Mouse (Mus musculus): Measurements from ENCODE around the gene Cyp2w1. TPM values are rescaled to one million over a fixed set of nuclear protein-coding genes. Genes with fewer than 3 reads are reported as not detected.

The Cyp2w1 gene
- polyA plus RNA-seq, 1 experiment from 2014 or later = not detected

GRCm38 (mm10) chr5:139397959-139398753, 45.7 kb downstream of the Cyp2w1 start:
- H3K27me3 ChIP-seq = no peaks in the 10 kb centered on the region
- POLR2A ChIA-PET = interaction anchor here (0.6 to 1.6 kb wide), 3 partner anchors 18 to 383 kb away, joined by 4 to 9 read pairs (median 4); partner anchors contain the start of gene Gpr146
- CTCF ChIA-PET = interaction anchor here (0.8 to 2.7 kb wide), 18 partner anchors 9 to 80 kb away, joined by 3 to 14 read pairs (median 6); partner anchors contain the start of genes 3110082I17Rik and Gper1
- ATAC-seq (peak; percentile 65), DNase-seq (ENCODE audit: low read depth, low spot score) (peak; percentile 65)
- in situ Hi-C loops (cut with MboI; ENCODE audit: low pct_unique_long_range_greater_than_20kb) = no loop called here
- no peak for TF ChIP-seq CTCF (IDR thresholded peaks at IDR 0.05)

- in situ Hi-C loops (cut with MboI; ENCODE audit: low pct_unique_long_range_greater_than_20kb) = no loop called here
- ATAC-seq = no peak
Measured at GRCm38 (mm10) chr5:139398786-139399185, 46.4 kb downstream of the Cyp2w1 start.

GRCm38 (mm10) chr5:139399991-139400390, 47.6 kb downstream of the Cyp2w1 start:
- ATAC-seq (peak; percentile 65), DNase-seq (ENCODE audit: low read depth, low spot score) (no peak)
- in situ Hi-C loops (cut with MboI; ENCODE audit: low pct_unique_long_range_greater_than_20kb) = loop anchor here (5.0 kb wide), 1 partner anchor 38 kb away; no protein-coding TSS in a partner anchor
- H3K27me3 ChIP-seq = no peaks in the 10 kb centered on the region
- POLR2A ChIA-PET = interaction anchor here (1.4 kb wide), 1 partner anchor 9 kb away, joined by 4 read pairs; no protein-coding TSS in a partner anchor
- CTCF ChIA-PET = interaction anchor here (0.8 to 2.5 kb wide), 4 partner anchors 11 to 58 kb away, joined by 3 to 13 read pairs (median 6); no protein-coding TSS in a partner anchor
- TF ChIP-seq CTCF (IDR thresholded peaks at IDR 0.05) = no peak

More at GRCm38 (mm10) chr5:139398786-139399185, 46.4 kb downstream of the Cyp2w1 start:
- no peaks in the 10 kb centered on the region for H3K27me3 ChIP-seq
- DNase-seq (ENCODE audit: low read depth, low spot score) = no peak
- no peak for TF ChIP-seq CTCF (IDR thresholded peaks at IDR 0.05)
- POLR2A ChIA-PET = interaction anchor here (1.4 to 1.6 kb wide), 2 partner anchors 10 to 19 kb away, joined by 4 to 9 read pairs; no protein-coding TSS in a partner anchor
- CTCF ChIA-PET = interaction anchor here (0.9 to 2.7 kb wide), 16 partner anchors 10 to 79 kb away, joined by 3 to 14 read pairs (median 6); partner anchors contain the start of genes 3110082I17Rik and Gper1

- ChIA-PET POLR2A (no interaction called here), CTCF (interaction anchor here (1.1 to 2.1 kb wide), 3 partner anchors 37 to 120 kb away, joined by 3 to 6 read pairs (median 3); no protein-coding TSS in a partner anchor)
- H3K27me3 ChIP-seq = no peaks in the 10 kb centered on the region
- DNase-seq (ENCODE audit: low read depth, low spot score) (no peak), ATAC-seq (no peak)
- no peak for TF ChIP-seq CTCF (IDR thresholded peaks at IDR 0.05)
- in situ Hi-C loops (cut with MboI; ENCODE audit: low pct_unique_long_range_greater_than_20kb) = loop anchor here (5.0 kb wide), 1 partner anchor 40 kb away; no protein-coding TSS in a partner anchor
Measured at GRCm38 (mm10) chr5:139402106-139402505, 49.7 kb downstream of the Cyp2w1 start.

GRCm38 (mm10) chr5:139403692-139404260, 51.4 kb downstream of the Cyp2w1 start:
- no peak for TF ChIP-seq CTCF (IDR thresholded peaks at IDR 0.05)
- ChIA-PET CTCF (no interaction called here), POLR2A (no interaction called here)
- ATAC-seq (no peak), DNase-seq (ENCODE audit: low read depth, low spot score) (no peak)
- in situ Hi-C loops (cut with MboI; ENCODE audit: low pct_unique_long_range_greater_than_20kb) = loop anchor here (5.0 kb wide), 1 partner anchor 41 kb away; no protein-coding TSS in a partner anchor
- no peaks in the 10 kb centered on the region for H3K27me3 ChIP-seq

GRCm38 (mm10) chr5:139404801-139405401, 52.5 kb downstream of the Cyp2w1 start, which contains the start of gene C130050O18Rik:
TSS of gene C130050O18Rik (plus strand) at chr5:139405280.
- DNase-seq (ENCODE audit: low read depth, low spot score) = no peak
- no peak for ATAC-seq
- no peaks in the 10 kb centered on the region for H3K27me3 ChIP-seq
- no peak for TF ChIP-seq CTCF (IDR thresholded peaks at IDR 0.05)
- CTCF ChIA-PET = no interaction called here
- in situ Hi-C loops (cut with MboI; ENCODE audit: low pct_unique_long_range_greater_than_20kb) = loop anchor here (5.0 kb wide), 1 partner anchor 43 kb away; no protein-coding TSS in a partner anchor
- POLR2A ChIA-PET = no interaction called here

- ATAC-seq (no peak), DNase-seq (ENCODE audit: low read depth, low spot score) (no peak)
- ChIA-PET POLR2A (no interaction called here), CTCF (no interaction called here)
- TF ChIP-seq CTCF (IDR thresholded peaks at IDR 0.05) = no peak
- no peaks in the 10 kb centered on the region for H3K27me3 ChIP-seq
- in situ Hi-C loops (cut with MboI; ENCODE audit: low pct_unique_long_range_greater_than_20kb) = no loop called here
Measured at GRCm38 (mm10) chr5:139405478-139405877, 53.1 kb downstream of the Cyp2w1 start.

GRCm38 (mm10) chr5:139405953-139406352, 53.5 kb downstream of the Cyp2w1 start:
- in situ Hi-C loops (cut with MboI; ENCODE audit: low pct_unique_long_range_greater_than_20kb) = no loop called here
- TF ChIP-seq CTCF (IDR thresholded peaks at IDR 0.05) = no peak
- POLR2A ChIA-PET = no interaction called here
- no peaks in the 10 kb centered on the region for H3K27me3 ChIP-seq
- CTCF ChIA-PET = no interaction called here
- ATAC-seq = no peak
- DNase-seq (ENCODE audit: low read depth, low spot score) = no peak

Other genes starting within 250 kb of the Cyp2w1 start
- 0.55 TPM for gene Prkar1b, start 202.6 kb upstream of the Cyp2w1 start, polyA plus RNA-seq (2021)
- 45.6 TPM for gene Dnaaf5, start 202.4 kb upstream of the Cyp2w1 start, polyA plus RNA-seq (2021)
- gene Sun1, start 152.0 kb upstream of the Cyp2w1 start, polyA plus RNA-seq (2021) = 107 TPM
- 134 TPM for gene Get4, start 100.3 kb upstream of the Cyp2w1 start, polyA plus RNA-seq (2021)
- 5.0 TPM for gene Adap1, start 27.0 kb upstream of the Cyp2w1 start, polyA plus RNA-seq (2021)
- 66.1 TPM for gene Cox19, start 1.2 kb upstream of the Cyp2w1 start, polyA plus RNA-seq (2021)
- gene Gpr146, start 25.1 kb downstream of the Cyp2w1 start, polyA plus RNA-seq (2021) = 7.9 TPM
- gene C130050O18Rik, start 52.7 kb downstream of the Cyp2w1 start, polyA plus RNA-seq (2021) = 0.24 TPM
- 0.58 TPM for gene Gper1, start 70.5 kb downstream of the Cyp2w1 start, polyA plus RNA-seq (2021)
- gene 3110082I17Rik, start 107.9 kb downstream of the Cyp2w1 start, polyA plus RNA-seq (2021) = 19.1 TPM
- gene Zfand2a, start 131.9 kb downstream of the Cyp2w1 start, polyA plus RNA-seq (2021) = 49.7 TPM
- not detected for gene Uncx, start 190.9 kb downstream of the Cyp2w1 start, polyA plus RNA-seq (2021)

Data from Patski (cell line).